Mouse (Mus musculus) ovary, postnatal 14 days (tissue): ENCODE measurements around the gene Gm10282.

Source experiments
- DNase-seq: peaks from one replicate; pipeline ENCODE4 v3.0.0; 2022; ENCODE audit warnings: low spot score

Gene Gm10282

GRCm38 (mm10) chr8:72324036-72324706 is 19.1 kb upstream of the Gm10282 start:
- no peak for DNase-seq

- no peak for DNase-seq
Observed at GRCm38 (mm10) chr8:72323131-72323725, 18.2 kb upstream of the Gm10282 start.

GRCm38 (mm10) chr8:72322471-72322889 is 17.4 kb upstream of the Gm10282 start:
- DNase-seq: no peak

- no peak for DNase-seq
Observed at GRCm38 (mm10) chr8:72321635-72322441, 16.8 kb upstream of the Gm10282 start.

- DNase-seq: no peak
Observed at GRCm38 (mm10) chr8:72320803-72321583, 15.9 kb upstream of the Gm10282 start.

GRCm38 (mm10) chr8:72319921-72320802 is 15.1 kb upstream of the Gm10282 start:
- DNase-seq: no peak

- DNase-seq: no peak
Observed at GRCm38 (mm10) chr8:72319397-72319796, 14.3 kb upstream of the Gm10282 start.

GRCm38 (mm10) chr8:72318801-72319322 is 13.8 kb upstream of the Gm10282 start, which contains the start of gene Klf2:
Klf2 (plus strand) TSS chr8:72319033.
- peak; percentile 96 for DNase-seq

- no peak for DNase-seq
Observed at GRCm38 (mm10) chr8:72317741-72318301, 12.8 kb upstream of the Gm10282 start.

- no peak for DNase-seq
Observed at GRCm38 (mm10) chr8:72316053-72316695, 11.1 kb upstream of the Gm10282 start.

- DNase-seq: no peak
Observed at GRCm38 (mm10) chr8:72312926-72313518, 8.0 kb upstream of the Gm10282 start.

- DNase-seq: no peak
Observed at GRCm38 (mm10) chr8:72310849-72311506, 5.9 kb upstream of the Gm10282 start.

GRCm38 (mm10) chr8:72308276-72308675 is 3.2 kb upstream of the Gm10282 start:
- no peak for DNase-seq

GRCm38 (mm10) chr8:72306913-72307312 is 1.9 kb upstream of the Gm10282 start:
- DNase-seq: no peak

GRCm38 (mm10) chr8:72303633-72304032 is 1.4 kb downstream of the Gm10282 start:
- DNase-seq: no peak

- no peak for DNase-seq
Observed at GRCm38 (mm10) chr8:72302986-72303612, 2.0 kb downstream of the Gm10282 start.

GRCm38 (mm10) chr8:72301497-72301896 is 3.6 kb downstream of the Gm10282 start:
- no peak for DNase-seq

- no peak for DNase-seq
Observed at GRCm38 (mm10) chr8:72300654-72301400, 4.2 kb downstream of the Gm10282 start.
